Mouse (Mus musculus) hindbrain, embryonic 14.5 days (tissue): Measurements from ENCODE around the gene Top3b. TPM values are rescaled to one million over a fixed set of nuclear protein-coding genes. Genes with fewer than 3 reads are reported as not detected.

Source experiments
- ATAC-seq: fragments of 200-750 bp; cut with Nextera tagmentation; 2 replicates; pipeline ENCODE4 v1.8.0; 2017; ENCODE audit warnings: moderate number of reproducible peaks, mild to moderate bottlenecking, moderate TSS enrichment, moderate library complexity; ENCODE audit not compliant: low FRiP score
- DNase-seq: peaks from one replicate; pipeline ENCODE4 v3.0.0-alpha.2; 2015; ENCODE audit warnings: low spot score
- H3K27ac ChIP-seq: fragments of 300-500 bp; sonication (generic); 2 replicates; pipeline ENCODE4 v1.5.1; 2014; ENCODE audit warnings: mild to moderate bottlenecking, moderate library complexity
- H3K27me3 ChIP-seq: fragments of 300-500 bp; sonication (generic); 2 replicates; pipeline ENCODE4 v1.6.1; 2014; ENCODE audit warnings: mild to moderate bottlenecking, low read length, mixed read lengths; ENCODE audit not compliant: control insufficient read depth, insufficient read depth
- H3K36me3 ChIP-seq: fragments of 300-500 bp; sonication (generic); replicated peaks from 2 replicates; pipeline ENCODE4 v1.6.1; 2014; ENCODE audit not compliant: control insufficient read depth, insufficient read depth
- H3K4me1 ChIP-seq: fragments of 300-500 bp; sonication (generic); replicated peaks from 2 replicates; pipeline ENCODE4 v1.6.1; 2014; ENCODE audit warnings: antibody characterized with exemption, low read length, mixed read lengths; ENCODE audit not compliant: control insufficient read depth, insufficient read depth
- H3K4me2 ChIP-seq: fragments of 300-500 bp; sonication (generic); replicated peaks from 2 replicates; pipeline ENCODE4 v1.6.1; 2014; ENCODE audit warnings: mild to moderate bottlenecking, moderate library complexity
- H3K4me3 ChIP-seq: fragments of 300-500 bp; sonication (generic); replicated peaks from 2 replicates; pipeline ENCODE4 v1.5.1; 2014; ENCODE audit warnings: mild to moderate bottlenecking, low read length
- H3K9ac ChIP-seq: fragments of 300-500 bp; sonication (generic); 2 replicates; pipeline ENCODE4 v1.6.1; 2014
- H3K9me3 ChIP-seq: fragments of 300-500 bp; sonication (generic); 2 replicates; pipeline ENCODE4 v1.6.1; 2016; ENCODE audit warnings: low read length; ENCODE audit not compliant: control insufficient read depth
- whole genome bisulfite sequencing: fragments of 180-500 bp; shearing (Covaris S2); extraction: QIAGEN DNeasy Blood & Tissue Kit; methylation state at CpG from one replicate; pipeline ENCODE4 v1.1.7; 2014; 5-methylcytosine and 5-hydroxymethylcytosine counted together
- polyA plus RNA-seq: library from polyadenylated mRNA; unstranded; fragments of >200 nt; fragmentation: Nextera tagmentation; extraction: Ambion mirVana; gene quantifications from 2 replicates; pipeline ENCODE4 v1.2.1, GENCODE M21; 2014

Top3b gene
- polyA plus RNA-seq, 1 experiment from 2014 or later: 77.7 TPM

GRCm38 (mm10) chr16:16892366-16892765 is 21.8 kb downstream of the Top3b start:
- Histone ChIP-seq H3K36me3 (peaks cover 69% of the 10 kb centered on the region), H3K4me3 (no peak overlapping the region), H3K27me3 (no peaks in the 10 kb centered on the region), H3K9me3 (no peaks in the 10 kb centered on the region), H3K4me1 (peaks cover 4% of the 10 kb centered on the region; the same call in 1 of the 2 replicates), H3K27ac (no peak overlapping the region), H3K9ac (no peak overlapping the region), H3K4me2 (no peak overlapping the region)
- WGBS: 92% methylated on average over 7 of the region's 7 CpGs
- ATAC-seq (no peak), DNase-seq (no peak)

- Histone ChIP-seq H3K4me1 (peaks cover 13% of the 10 kb centered on the region), H3K4me3 (no peak overlapping the region), H3K27ac (peak overlapping the region; percentile 16; the same call in 1 of the 2 replicates), H3K36me3 (peaks cover 33% of the 10 kb centered on the region), H3K9ac (0 out of 2 replicates have a peak overlapping the region, but pooled peaks have one; percentile 68), H3K27me3 (no peaks in the 10 kb centered on the region), H3K4me2 (peak overlapping the region; percentile 87; the same call in 1 of the 2 replicates), H3K9me3 (no peaks in the 10 kb centered on the region)
- ATAC-seq (peak; percentile 76; the same call in 1 of the 2 replicates), DNase-seq (no peak)
- 22% methylated on average over 4 of the region's 4 CpGs for WGBS
These were observed 25.5 kb downstream of the Top3b start for GRCm38 (mm10) chr16:16896015-16896381.

- peaks cover 13% of the 10 kb centered on the region for H3K4me1 ChIP-seq
- peak within 1 kb of the TSS; percentile 64 for H3K4me3 ChIP-seq
- peak within 1 kb of the TSS; percentile 62 for H3K27ac ChIP-seq
- peak within 1 kb of the TSS; percentile 68 for H3K9ac ChIP-seq
- peak within 1 kb of the TSS; percentile 87 for H3K4me2 ChIP-seq
- H3K36me3 ChIP-seq: peaks cover 33% of the 10 kb centered on the region
- ATAC-seq (peak; percentile 93), DNase-seq (peak; percentile 97)
- no peaks in the 10 kb centered on the region for H3K27me3 ChIP-seq
- no peaks in the 10 kb centered on the region for H3K9me3 ChIP-seq
- under 1% methylated on average over 29 of the region's 29 CpGs for WGBS
These were observed 26.0 kb downstream of the Top3b start, which contains the start of gene Ppm1f for GRCm38 (mm10) chr16:16896382-16897055. TSS of gene Ppm1f (plus strand) at chr16:16896469.

GRCm38 (mm10) chr16:16897056-16897584 is 26.6 kb downstream of the Top3b start:
- H3K9me3 ChIP-seq: no peaks in the 10 kb centered on the region
- no peak for DNase-seq
- H3K36me3 ChIP-seq: peaks cover 32% of the 10 kb centered on the region
- peak overlapping the region; percentile 68 for H3K9ac ChIP-seq
- ATAC-seq: peak; percentile 25; the same call in 1 of the 2 replicates
- peak overlapping the region; percentile 62 for H3K27ac ChIP-seq
- peak overlapping the region; percentile 64 for H3K4me3 ChIP-seq
- H3K27me3 ChIP-seq: no peaks in the 10 kb centered on the region
- peak overlapping the region; percentile 87 for H3K4me2 ChIP-seq
- H3K4me1 ChIP-seq: peaks cover 13% of the 10 kb centered on the region
- WGBS: 26% methylated on average over 10 of the region's 10 CpGs

GRCm38 (mm10) chr16:16902329-16902728 is 31.8 kb downstream of the Top3b start:
- H3K4me3 ChIP-seq: no peak overlapping the region
- H3K27ac ChIP-seq: no peak overlapping the region
- H3K36me3 ChIP-seq: peaks cover 54% of the 10 kb centered on the region
- H3K4me2 ChIP-seq: no peak overlapping the region
- ATAC-seq (no peak), DNase-seq (no peak)
- WGBS: 90% methylated on average over 4 of the region's 4 CpGs
- no peaks in the 10 kb centered on the region for H3K9me3 ChIP-seq
- peaks cover 9% of the 10 kb centered on the region for H3K4me1 ChIP-seq
- H3K27me3 ChIP-seq: no peaks in the 10 kb centered on the region
- H3K9ac ChIP-seq: no peak overlapping the region

- H3K9me3 ChIP-seq: no peaks in the 10 kb centered on the region
- no peaks in the 10 kb centered on the region for H3K27me3 ChIP-seq
These were observed 32.7 kb downstream of the Top3b start for GRCm38 (mm10) chr16:16903188-16903587.

GRCm38 (mm10) chr16:16907799-16908198 is 37.3 kb downstream of the Top3b start:
- H3K27me3 ChIP-seq: no peaks in the 10 kb centered on the region
- no peak overlapping the region for H3K4me3 ChIP-seq
- ATAC-seq (no peak), DNase-seq (no peak)
- H3K9ac ChIP-seq: no peak overlapping the region
- no peak overlapping the region for H3K4me2 ChIP-seq
- peaks cover 90% of the 10 kb centered on the region for H3K36me3 ChIP-seq
- H3K4me1 ChIP-seq: 0 out of 2 replicates have a peak, but pooled peaks cover 3% of the 10 kb centered on the region
- WGBS: 78% methylated on average over 6 of the region's 6 CpGs
- no peaks in the 10 kb centered on the region for H3K9me3 ChIP-seq
- no peak overlapping the region for H3K27ac ChIP-seq

More at GRCm38 (mm10) chr16:16903188-16903587, 32.7 kb downstream of the Top3b start:
- Histone ChIP-seq H3K4me3 (no peak overlapping the region), H3K9ac (no peak overlapping the region), H3K4me2 (no peak overlapping the region), H3K36me3 (peaks cover 63% of the 10 kb centered on the region), H3K27ac (no peak overlapping the region), H3K4me1 (peaks cover under 1% of the 10 kb centered on the region; the same call in 1 of the 2 replicates)
- ATAC-seq (no peak), DNase-seq (no peak)
- 92% methylated on average over 5 of the region's 5 CpGs for WGBS

GRCm38 (mm10) chr16:16911641-16912597 is 41.4 kb downstream of the Top3b start:
- no peak overlapping the region for H3K9ac ChIP-seq
- peaks cover 92% of the 10 kb centered on the region for H3K36me3 ChIP-seq

GRCm38 (mm10) chr16:16913440-16913839 is 42.9 kb downstream of the Top3b start:
- H3K9ac ChIP-seq: no peak overlapping the region
- no peaks in the 10 kb centered on the region for H3K9me3 ChIP-seq
- H3K36me3 ChIP-seq: peaks cover 92% of the 10 kb centered on the region
- WGBS: 71% methylated on average over 1 of the region's 1 CpGs
- H3K4me1 ChIP-seq: 0 out of 2 replicates have a peak, but pooled peaks cover 3% of the 10 kb centered on the region
- no peaks in the 10 kb centered on the region for H3K27me3 ChIP-seq
- H3K4me2 ChIP-seq: no peak overlapping the region
- no peak overlapping the region for H3K4me3 ChIP-seq
- H3K27ac ChIP-seq: no peak overlapping the region
- no peak for ATAC-seq
- DNase-seq: no peak

More at GRCm38 (mm10) chr16:16911641-16912597, 41.4 kb downstream of the Top3b start:
- Histone ChIP-seq H3K9me3 (no peaks in the 10 kb centered on the region), H3K27me3 (no peaks in the 10 kb centered on the region), H3K4me1 (0 out of 2 replicates have a peak, but pooled peaks cover 3% of the 10 kb centered on the region), H3K27ac (peak overlapping the region; percentile 73), H3K4me2 (no peak overlapping the region), H3K4me3 (no peak overlapping the region)
- DNase-seq: peak; percentile 77
- ATAC-seq: peak; percentile 92
- 26% methylated on average over 13 of the region's 13 CpGs for WGBS
